Mouse (Mus musculus) layer of hippocampus, adult 2 months (tissue): ENCODE results near the gene Gm5458. TPM values are rescaled to one million over a fixed set of nuclear protein-coding genes. Genes with fewer than 3 reads are reported as not detected.
A peak's percentile ranks its signal among the peaks of the same experiment; 100 is the strongest.
"Not testable (repeated sequence)": the region's sequence is repeated elsewhere in the genome, so short reads cannot be mapped to it uniquely, and the experiment has no call there.

Source experiments
- DNase-seq, 2 experiments: peaks; one replicate each; pipeline ENCODE4 v3.0.0; 2022; ENCODE audit warnings: low spot score in 2 of 2
- H3K27ac ChIP-seq: fragments of 200-600 bp; 2 replicates; pipeline ENCODE4 v1.8.1; 2022
- H3K4me3 ChIP-seq: fragments of 200-600 bp; 2 replicates; pipeline ENCODE4 v1.8.1; 2022; ENCODE audit warnings: mild to moderate bottlenecking
- CTCF ChIP-seq: fragments of 200-600 bp; conservative IDR thresholded peaks from 2 replicates; pipeline ENCODE4 v1.8.1; 2022; ENCODE audit warnings: antibody characterized with exemption, mild to moderate bottlenecking, moderate library complexity
- long read RNA-seq, 2 experiments: library from polyadenylated mRNA; stranded (forward); transcript quantifications; one replicate each; pipeline ENCODE4 v2.0.0; 2021; ENCODE audit warnings: borderline mapping rate in 2 of 2
- total RNA-seq, 2 experiments: library from RNA; stranded (reverse); gene quantifications; 2 replicates each; pipeline ENCODE4 v1.2.3; 2021

Gm5458 gene
- not detected for total RNA-seq
- long read RNA-seq, experiment 1 = 0 reads
- long read RNA-seq, experiment 2 = 0 reads

DNA sequence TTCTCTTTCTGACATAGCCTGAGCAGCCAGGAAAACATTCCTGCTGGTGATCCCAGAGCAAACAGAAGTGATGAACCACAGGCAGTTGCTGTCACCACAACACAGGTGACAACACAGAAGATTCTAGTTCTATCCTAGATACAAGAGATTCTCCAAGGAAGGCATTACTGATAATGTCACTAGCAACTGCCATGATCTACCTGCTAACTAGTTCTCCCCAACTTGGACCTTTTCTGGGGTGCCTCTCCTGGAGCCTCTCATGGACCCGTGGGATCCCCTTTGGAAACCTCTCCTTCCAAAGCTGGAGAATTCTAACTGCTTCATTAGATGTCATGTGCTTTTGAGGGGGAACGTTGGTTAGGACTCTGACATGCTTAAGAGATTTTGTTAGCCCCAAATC, at the start of gene Gm5458:
Gene Gm5458 (minus strand): TSS at position 101 of the 400 bp plus-strand sequence.
- DNase-seq, H3K4me3 ChIP-seq, H3K27ac ChIP-seq: not testable (repeated sequence)

DNA sequence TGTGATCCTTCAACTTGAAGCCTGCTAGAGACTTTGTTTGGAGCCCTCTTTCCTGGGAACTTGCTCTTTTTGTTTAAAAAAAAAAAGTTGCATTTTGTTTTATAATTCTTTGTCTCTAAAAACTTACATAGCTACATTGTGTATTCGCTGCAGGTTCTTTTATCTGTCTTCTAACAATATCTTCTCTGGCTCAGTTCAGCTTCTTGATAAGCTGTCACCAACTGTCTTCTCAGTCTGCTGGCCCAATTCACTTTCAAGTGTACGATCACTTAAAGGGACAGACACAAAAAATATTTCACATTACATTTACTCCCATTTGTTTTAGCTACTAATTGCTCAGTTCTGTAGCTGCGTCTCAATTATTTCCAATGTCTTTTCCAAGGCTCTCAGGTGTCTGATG, 43.9 kb upstream of the Gm5458 start:
- TF ChIP-seq CTCF = no peak
- peak in 1 of 2 experiments; percentile 0 for DNase-seq
- Histone ChIP-seq H3K27ac (no peak overlapping the region), H3K4me3 (no peak overlapping the region)

DNA sequence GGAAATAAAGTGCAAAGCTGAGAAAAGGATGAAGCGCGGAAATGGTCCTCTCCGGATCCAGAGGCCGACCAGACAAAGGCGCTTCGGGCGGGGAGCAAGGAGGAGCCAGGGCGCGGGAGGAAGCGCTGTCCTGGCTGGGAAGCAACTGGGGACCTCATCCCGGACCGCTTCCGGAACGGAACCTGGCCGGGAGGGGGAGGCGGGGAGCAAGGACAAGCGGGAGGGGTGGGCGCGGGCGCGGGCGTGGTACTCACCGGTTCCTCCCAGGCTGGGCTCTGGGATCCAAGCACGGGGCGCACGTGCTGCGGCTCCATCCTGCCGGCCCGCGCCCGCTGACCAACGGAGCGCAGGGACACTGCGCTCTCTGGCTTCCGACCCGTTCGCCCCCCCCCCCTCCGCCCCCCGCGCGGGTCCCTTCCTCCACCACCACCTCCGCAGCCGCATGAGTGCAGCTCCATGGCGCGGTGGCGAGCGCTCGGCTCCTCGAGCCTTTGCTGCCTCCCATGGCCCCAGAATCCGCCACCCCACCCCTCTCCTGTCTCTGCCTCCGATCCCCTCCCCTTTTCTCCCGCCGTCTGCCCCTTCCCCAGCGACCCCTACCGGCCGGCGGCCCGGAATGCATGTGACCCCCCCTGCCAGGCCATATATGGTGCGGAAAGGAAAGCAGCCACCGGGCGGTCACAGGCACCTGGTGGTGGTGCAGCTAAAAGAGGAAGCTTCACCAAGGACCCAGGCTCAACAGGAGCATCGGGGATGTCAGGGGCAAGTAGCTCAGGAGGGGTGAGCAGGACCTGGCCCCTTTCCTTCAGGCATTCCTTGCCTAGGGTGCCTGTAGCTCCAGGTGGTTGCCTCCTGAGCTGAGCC, 17.3 kb downstream of the Gm5458 start, which contains the start of gene Gm2237:
Gene Gm2237 (minus strand): TSS at position 332 of the 864 bp plus-strand sequence.
- TF ChIP-seq CTCF = peak; percentile 29
- not testable (repeated sequence) for H3K27ac ChIP-seq
- peak; percentile 7 to 10 for DNase-seq
- H3K4me3 ChIP-seq = peak within 1 kb of the TSS; percentile 48

DNA sequence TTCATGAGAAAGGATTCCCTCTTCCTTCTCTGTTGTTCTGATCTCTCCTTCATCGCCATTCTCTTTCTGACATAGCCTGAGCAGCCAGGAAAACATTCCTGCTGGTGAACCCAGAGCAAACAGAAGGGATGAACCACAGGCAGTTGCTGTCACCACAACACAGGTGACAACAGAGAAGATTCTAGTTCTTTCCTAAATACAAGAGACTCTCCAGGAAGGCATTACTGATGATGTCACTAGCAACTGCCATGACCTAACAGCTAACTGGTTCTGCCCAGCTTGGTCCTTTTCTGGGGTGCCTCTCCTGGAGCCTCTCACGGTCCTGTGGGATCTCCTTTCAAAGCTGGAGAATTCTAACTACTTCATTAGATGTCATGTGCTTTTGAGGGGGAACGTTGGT, 52.5 kb downstream of the Gm5458 start, which contains the start of gene Gm2244:
Gene Gm2244 (minus strand): TSS at position 101 of the 400 bp plus-strand sequence.
- not testable (repeated sequence) for H3K27ac ChIP-seq, DNase-seq

More for the DNA sequence above, 52.5 kb downstream of the Gm5458 start, which contains the start of gene Gm2244:
- H3K4me3 ChIP-seq = not testable (repeated sequence)

Other genes starting within 250 kb of the Gm5458 start
- not detected for gene Gm21738, start 183.7 kb downstream of the Gm5458 start, total RNA-seq
- gene Gm2244, start 52.6 kb downstream of the Gm5458 start, total RNA-seq = not detected
- 1 to 10 TPM; 5.2 to 6.5 TPM for gene Gm2237, start 17.4 kb downstream of the Gm5458 start, total RNA-seq
- gene Nid2, start 148.7 kb upstream of the Gm5458 start, total RNA-seq = 1 to 10 TPM; 1.4 to 2.3 TPM
- 10 to 100 TPM; 51.5 to 56.4 TPM for gene Rtraf, start 221.2 kb upstream of the Gm5458 start, total RNA-seq